Mouse (Mus musculus): ENCODE measurements around the gene Dapp1.
"Not testable (repeated sequence)": the region's sequence is repeated elsewhere in the genome, so short reads cannot be mapped to it uniquely, and the experiment has no call there.

Dapp1 gene

GRCm38 (mm10) chr3:137995486-137995885, 14.1 kb upstream of the Dapp1 start:
- in situ Hi-C loops (cut with MboI; ENCODE audit: low pct_unique_long_range_greater_than_20kb in 1 of 2, low sequenced_read_pairs in 2 of 2, unreplicated experiment in 1 of 2) = loop anchor here in 1 of 2 experiments (10.0 kb wide), 1 partner anchor 149 kb away; the partner anchor contains the start of genes Mttp and Trmt10a

- in situ Hi-C loops (cut with MboI; ENCODE audit: low pct_unique_long_range_greater_than_20kb in 1 of 2, low sequenced_read_pairs in 2 of 2, unreplicated experiment in 1 of 2) = loop anchor here (5.0 to 10.0 kb wide), 2 partner anchors 143 to 151 kb away; partner anchors contain the start of genes Mttp (in 1 of the 2) and Trmt10a (in 1 of the 2)
Observed at GRCm38 (mm10) chr3:137994196-137994595, 12.9 kb upstream of the Dapp1 start.

- in situ Hi-C loops (cut with MboI; ENCODE audit: low pct_unique_long_range_greater_than_20kb in 1 of 2, low sequenced_read_pairs in 2 of 2, unreplicated experiment in 1 of 2) = loop anchor here (5.0 to 10.0 kb wide), 2 partner anchors 145 to 152 kb away; partner anchors contain the start of genes Mttp (in 1 of the 2) and Trmt10a (in 1 of the 2)
Observed at GRCm38 (mm10) chr3:137992366-137992765, 11.0 kb upstream of the Dapp1 start.

- in situ Hi-C loops (cut with MboI; ENCODE audit: low pct_unique_long_range_greater_than_20kb in 1 of 2, low sequenced_read_pairs in 2 of 2, unreplicated experiment in 1 of 2) = loop anchor here (5.0 to 10.0 kb wide), 2 partner anchors 146 to 154 kb away; partner anchors contain the start of genes Mttp (in 1 of the 2) and Trmt10a (in 1 of the 2)
Observed at GRCm38 (mm10) chr3:137991183-137991582, 9.8 kb upstream of the Dapp1 start.

- in situ Hi-C loops (cut with MboI; ENCODE audit: low pct_unique_long_range_greater_than_20kb in 1 of 2, low sequenced_read_pairs in 2 of 2, unreplicated experiment in 1 of 2) = no loop called here
Observed at GRCm38 (mm10) chr3:137989405-137989804, 8.1 kb upstream of the Dapp1 start.

- in situ Hi-C loops (cut with MboI; ENCODE audit: low pct_unique_long_range_greater_than_20kb in 1 of 2, low sequenced_read_pairs in 2 of 2, unreplicated experiment in 1 of 2) = no loop called here
Observed at GRCm38 (mm10) chr3:137980435-137981381, 637 bp downstream of the Dapp1 start.

GRCm38 (mm10) chr3:137978233-137978632, 3.1 kb downstream of the Dapp1 start:
- in situ Hi-C loops (cut with MboI; ENCODE audit: low pct_unique_long_range_greater_than_20kb in 1 of 2, low sequenced_read_pairs in 2 of 2, unreplicated experiment in 1 of 2) = no loop called here

GRCm38 (mm10) chr3:137977629-137978041, 3.7 kb downstream of the Dapp1 start:
- in situ Hi-C loops (cut with MboI; ENCODE audit: low pct_unique_long_range_greater_than_20kb in 1 of 2, low sequenced_read_pairs in 2 of 2, unreplicated experiment in 1 of 2) = no loop called here

GRCm38 (mm10) chr3:137976943-137977628, 4.3 kb downstream of the Dapp1 start:
- in situ Hi-C loops (cut with MboI; ENCODE audit: low pct_unique_long_range_greater_than_20kb in 1 of 2, low sequenced_read_pairs in 2 of 2, unreplicated experiment in 1 of 2) = no loop called here

- in situ Hi-C loops (cut with MboI; ENCODE audit: low pct_unique_long_range_greater_than_20kb in 1 of 2, low sequenced_read_pairs in 2 of 2, unreplicated experiment in 1 of 2) = no loop called here
Observed at GRCm38 (mm10) chr3:137975856-137976423, 5.4 kb downstream of the Dapp1 start.

GRCm38 (mm10) chr3:137975435-137975834, 5.9 kb downstream of the Dapp1 start:
- in situ Hi-C loops (cut with MboI; ENCODE audit: low pct_unique_long_range_greater_than_20kb in 1 of 2, low sequenced_read_pairs in 2 of 2, unreplicated experiment in 1 of 2) = no loop called here

GRCm38 (mm10) chr3:137974306-137974705, 7.0 kb downstream of the Dapp1 start:
- in situ Hi-C loops (cut with MboI; ENCODE audit: low pct_unique_long_range_greater_than_20kb in 1 of 2, low sequenced_read_pairs in 2 of 2, unreplicated experiment in 1 of 2) = no loop called here

GRCm38 (mm10) chr3:137972989-137973388, 8.4 kb downstream of the Dapp1 start:
- in situ Hi-C loops (cut with MboI; ENCODE audit: low pct_unique_long_range_greater_than_20kb in 1 of 2, low sequenced_read_pairs in 2 of 2, unreplicated experiment in 1 of 2) = no loop called here

- in situ Hi-C loops (cut with MboI; ENCODE audit: low pct_unique_long_range_greater_than_20kb in 1 of 2, low sequenced_read_pairs in 2 of 2, unreplicated experiment in 1 of 2) = no loop called here
Observed at GRCm38 (mm10) chr3:137972224-137972623, 9.1 kb downstream of the Dapp1 start.

- in situ Hi-C loops (cut with MboI; ENCODE audit: low pct_unique_long_range_greater_than_20kb in 1 of 2, low sequenced_read_pairs in 2 of 2, unreplicated experiment in 1 of 2) = no loop called here
Observed at GRCm38 (mm10) chr3:137969951-137970350, 11.4 kb downstream of the Dapp1 start.

- in situ Hi-C loops (cut with MboI; ENCODE audit: low pct_unique_long_range_greater_than_20kb in 1 of 2, low sequenced_read_pairs in 2 of 2, unreplicated experiment in 1 of 2) = no loop called here
Observed at GRCm38 (mm10) chr3:137968820-137969486, 12.4 kb downstream of the Dapp1 start.

GRCm38 (mm10) chr3:137968105-137968819, 13.1 kb downstream of the Dapp1 start:
- in situ Hi-C loops (cut with MboI; ENCODE audit: low pct_unique_long_range_greater_than_20kb in 1 of 2, low sequenced_read_pairs in 2 of 2, unreplicated experiment in 1 of 2) = no loop called here

GRCm38 (mm10) chr3:137964014-137964413, 17.3 kb downstream of the Dapp1 start:
- in situ Hi-C loops (cut with MboI; ENCODE audit: low pct_unique_long_range_greater_than_20kb in 1 of 2, low sequenced_read_pairs in 2 of 2, unreplicated experiment in 1 of 2) = not testable (repeated sequence)

Measured in mouse embryonic stem cell (cell line).